Mouse (Mus musculus): ENCODE data around the gene Tmem178. TPM values are rescaled to one million over a fixed set of nuclear protein-coding genes. Genes with fewer than 3 reads are reported as not detected.

Gene Tmem178
- polyA plus RNA-seq, 1 experiment from 2014 or later: 2.1 TPM

GRCm38 (mm10) chr17:80977245-80977644 lies 32.8 kb downstream of the Tmem178 start:
- no peak overlapping the region for H3K9ac ChIP-seq (ENCODE audit: low read length)
- no peaks in the 10 kb centered on the region for H3K27me3 ChIP-seq (ENCODE audit: control insufficient read depth, insufficient read depth, low read length)
- H3K4me2 ChIP-seq (ENCODE audit: low read depth, low read length): no peak overlapping the region
- no peaks in the 10 kb centered on the region for H3K9me3 ChIP-seq (replicated peaks; ENCODE audit: control insufficient read depth, low read length)
- no peaks in the 10 kb centered on the region for H3K36me3 ChIP-seq (ENCODE audit: control insufficient read depth, insufficient read depth, low read length)
- H3K4me3 ChIP-seq (replicated peaks; ENCODE audit: low read length): no peak overlapping the region
- H3K4me1 ChIP-seq (ENCODE audit: control insufficient read depth, insufficient read depth, low read length): 0 out of 2 replicates have a peak, but pooled peaks cover 2% of the 10 kb centered on the region
- no peak overlapping the region for H3K27ac ChIP-seq (ENCODE audit: low read length)
- no peak for ATAC-seq (ENCODE audit: insufficient read depth, low FRiP score)
- 66% methylated on average over 5 of the region's 5 CpGs for WGBS

- H3K36me3 ChIP-seq (ENCODE audit: control insufficient read depth, insufficient read depth, low read length): no peaks in the 10 kb centered on the region
- no peak overlapping the region for H3K4me3 ChIP-seq (replicated peaks; ENCODE audit: low read length)
- H3K9me3 ChIP-seq (replicated peaks; ENCODE audit: control insufficient read depth, low read length): no peaks in the 10 kb centered on the region
- H3K4me1 ChIP-seq (ENCODE audit: control insufficient read depth, insufficient read depth, low read length): 0 out of 2 replicates have a peak, but pooled peaks cover 6% of the 10 kb centered on the region
- ATAC-seq (ENCODE audit: insufficient read depth, low FRiP score): no peak
- no peak overlapping the region for H3K9ac ChIP-seq (ENCODE audit: low read length)
- no peaks in the 10 kb centered on the region for H3K27me3 ChIP-seq (ENCODE audit: control insufficient read depth, insufficient read depth, low read length)
- 77% methylated on average over 10 of the region's 10 CpGs for WGBS
- H3K27ac ChIP-seq (ENCODE audit: low read length): no peak overlapping the region
- no peak overlapping the region for H3K4me2 ChIP-seq (ENCODE audit: low read depth, low read length)
Measured at GRCm38 (mm10) chr17:80980096-80980495, 35.7 kb downstream of the Tmem178 start.

GRCm38 (mm10) chr17:80981721-80982411 lies 37.4 kb downstream of the Tmem178 start:
- Histone ChIP-seq H3K27me3 (ENCODE audit: control insufficient read depth, insufficient read depth, low read length) (no peaks in the 10 kb centered on the region), H3K27ac (ENCODE audit: low read length) (no peak overlapping the region), H3K4me3 (replicated peaks; ENCODE audit: low read length) (no peak overlapping the region), H3K4me1 (ENCODE audit: control insufficient read depth, insufficient read depth, low read length) (0 out of 2 replicates have a peak, but pooled peaks cover 6% of the 10 kb centered on the region), H3K9me3 (replicated peaks; ENCODE audit: control insufficient read depth, low read length) (no peaks in the 10 kb centered on the region), H3K4me2 (ENCODE audit: low read depth, low read length) (no peak overlapping the region), H3K9ac (ENCODE audit: low read length) (no peak overlapping the region), H3K36me3 (ENCODE audit: control insufficient read depth, insufficient read depth, low read length) (no peaks in the 10 kb centered on the region)
- ATAC-seq (ENCODE audit: insufficient read depth, low FRiP score): peak; percentile 68; the same call in 1 of the 2 replicates
- WGBS: 42% methylated on average over 12 of the region's 12 CpGs

GRCm38 (mm10) chr17:80982412-80982787 lies 38.0 kb downstream of the Tmem178 start:
- Histone ChIP-seq H3K9me3 (replicated peaks; ENCODE audit: control insufficient read depth, low read length) (no peaks in the 10 kb centered on the region), H3K4me3 (replicated peaks; ENCODE audit: low read length) (no peak overlapping the region), H3K4me1 (ENCODE audit: control insufficient read depth, insufficient read depth, low read length) (0 out of 2 replicates have a peak, but pooled peaks cover 6% of the 10 kb centered on the region), H3K36me3 (ENCODE audit: control insufficient read depth, insufficient read depth, low read length) (no peaks in the 10 kb centered on the region), H3K27me3 (ENCODE audit: control insufficient read depth, insufficient read depth, low read length) (no peaks in the 10 kb centered on the region), H3K9ac (ENCODE audit: low read length) (no peak overlapping the region), H3K4me2 (ENCODE audit: low read depth, low read length) (no peak overlapping the region), H3K27ac (ENCODE audit: low read length) (no peak overlapping the region)
- 14% methylated on average over 8 of the region's 8 CpGs for WGBS
- ATAC-seq (ENCODE audit: insufficient read depth, low FRiP score): no peak

GRCm38 (mm10) chr17:80982976-80983375 lies 38.5 kb downstream of the Tmem178 start:
- no peak overlapping the region for H3K4me3 ChIP-seq (replicated peaks; ENCODE audit: low read length)
- H3K27me3 ChIP-seq (ENCODE audit: control insufficient read depth, insufficient read depth, low read length): no peaks in the 10 kb centered on the region
- H3K27ac ChIP-seq (ENCODE audit: low read length): no peak overlapping the region
- 0 out of 2 replicates have a peak, but pooled peaks cover 6% of the 10 kb centered on the region for H3K4me1 ChIP-seq (ENCODE audit: control insufficient read depth, insufficient read depth, low read length)
- H3K9ac ChIP-seq (ENCODE audit: low read length): no peak overlapping the region
- WGBS: 85% methylated on average over 10 of the region's 10 CpGs
- no peaks in the 10 kb centered on the region for H3K9me3 ChIP-seq (replicated peaks; ENCODE audit: control insufficient read depth, low read length)
- no peak overlapping the region for H3K4me2 ChIP-seq (ENCODE audit: low read depth, low read length)
- no peak for ATAC-seq (ENCODE audit: insufficient read depth, low FRiP score)
- H3K36me3 ChIP-seq (ENCODE audit: control insufficient read depth, insufficient read depth, low read length): no peaks in the 10 kb centered on the region

- no peak overlapping the region for H3K9ac ChIP-seq (ENCODE audit: low read length)
- no peak for ATAC-seq (ENCODE audit: insufficient read depth, low FRiP score)
Measured at GRCm38 (mm10) chr17:80991535-80992127, 47.2 kb downstream of the Tmem178 start.

GRCm38 (mm10) chr17:80997226-80997625 lies 52.8 kb downstream of the Tmem178 start:
- WGBS: 52% methylated on average over 2 of the region's 2 CpGs
- H3K27me3 ChIP-seq (ENCODE audit: control insufficient read depth, insufficient read depth, low read length): no peaks in the 10 kb centered on the region
- 0 out of 2 replicates have a peak, but pooled peaks cover 3% of the 10 kb centered on the region for H3K9me3 ChIP-seq (replicated peaks; ENCODE audit: control insufficient read depth, low read length)
- H3K36me3 ChIP-seq (ENCODE audit: control insufficient read depth, insufficient read depth, low read length): no peaks in the 10 kb centered on the region
- H3K4me2 ChIP-seq (ENCODE audit: low read depth, low read length): no peak overlapping the region
- no peak overlapping the region for H3K9ac ChIP-seq (ENCODE audit: low read length)
- ATAC-seq (ENCODE audit: insufficient read depth, low FRiP score): no peak
- H3K4me3 ChIP-seq (replicated peaks; ENCODE audit: low read length): no peak overlapping the region
- H3K4me1 ChIP-seq (ENCODE audit: control insufficient read depth, insufficient read depth, low read length): peaks cover 7% of the 10 kb centered on the region; the same call in 1 of the 2 replicates
- no peak overlapping the region for H3K27ac ChIP-seq (ENCODE audit: low read length)

More at GRCm38 (mm10) chr17:80991535-80992127, 47.2 kb downstream of the Tmem178 start:
- Histone ChIP-seq H3K4me1 (ENCODE audit: control insufficient read depth, insufficient read depth, low read length) (no peaks in the 10 kb centered on the region), H3K27ac (ENCODE audit: low read length) (no peak overlapping the region), H3K4me2 (ENCODE audit: low read depth, low read length) (no peak overlapping the region), H3K9me3 (replicated peaks; ENCODE audit: control insufficient read depth, low read length) (0 out of 2 replicates have a peak, but pooled peaks cover 3% of the 10 kb centered on the region), H3K4me3 (replicated peaks; ENCODE audit: low read length) (no peak overlapping the region), H3K27me3 (ENCODE audit: control insufficient read depth, insufficient read depth, low read length) (no peaks in the 10 kb centered on the region), H3K36me3 (ENCODE audit: control insufficient read depth, insufficient read depth, low read length) (no peaks in the 10 kb centered on the region)
- 73% methylated on average over 8 of the region's 8 CpGs for WGBS

GRCm38 (mm10) chr17:80998958-80999357 lies 54.5 kb downstream of the Tmem178 start:
- Histone ChIP-seq H3K9me3 (replicated peaks; ENCODE audit: control insufficient read depth, low read length) (0 out of 2 replicates have a peak, but pooled peaks cover 3% of the 10 kb centered on the region), H3K4me3 (replicated peaks; ENCODE audit: low read length) (no peak overlapping the region), H3K27ac (ENCODE audit: low read length) (no peak overlapping the region), H3K36me3 (ENCODE audit: control insufficient read depth, insufficient read depth, low read length) (no peaks in the 10 kb centered on the region), H3K4me1 (ENCODE audit: control insufficient read depth, insufficient read depth, low read length) (peaks cover 7% of the 10 kb centered on the region; the same call in 1 of the 2 replicates), H3K27me3 (ENCODE audit: control insufficient read depth, insufficient read depth, low read length) (no peaks in the 10 kb centered on the region), H3K4me2 (ENCODE audit: low read depth, low read length) (no peak overlapping the region), H3K9ac (ENCODE audit: low read length) (no peak overlapping the region)
- 67% methylated on average over 6 of the region's 6 CpGs for WGBS
- ATAC-seq (ENCODE audit: insufficient read depth, low FRiP score): no peak

- Histone ChIP-seq H3K4me3 (replicated peaks; ENCODE audit: low read length) (no peak overlapping the region), H3K27ac (ENCODE audit: low read length) (no peak overlapping the region), H3K9me3 (replicated peaks; ENCODE audit: control insufficient read depth, low read length) (0 out of 2 replicates have a peak, but pooled peaks cover 3% of the 10 kb centered on the region), H3K36me3 (ENCODE audit: control insufficient read depth, insufficient read depth, low read length) (no peaks in the 10 kb centered on the region), H3K4me1 (ENCODE audit: control insufficient read depth, insufficient read depth, low read length) (peaks cover 7% of the 10 kb centered on the region; the same call in 1 of the 2 replicates), H3K9ac (ENCODE audit: low read length) (no peak overlapping the region), H3K4me2 (ENCODE audit: low read depth, low read length) (no peak overlapping the region), H3K27me3 (ENCODE audit: control insufficient read depth, insufficient read depth, low read length) (no peaks in the 10 kb centered on the region)
- no peak for ATAC-seq (ENCODE audit: insufficient read depth, low FRiP score)
- WGBS: 65% methylated on average over 12 of the region's 12 CpGs
Measured at GRCm38 (mm10) chr17:81001010-81001409, 56.6 kb downstream of the Tmem178 start.
